Mouse (Mus musculus) bone marrow, adult 2 months (tissue): ENCODE results near the gene Cfd.

Experiments
- CTCF ChIP-seq: fragments of 200-500 bp; IDR thresholded peaks from 2 replicates; pipeline ENCODE4 v1.5.1; 2011; ENCODE audit warnings: low read length, control low read depth; ENCODE audit not compliant: control insufficient read depth, insufficient read depth
- POLR2A ChIP-seq: fragments of 200-500 bp; IDR thresholded peaks from 2 replicates; pipeline ENCODE4 v1.6.1; 2011; ENCODE audit warnings: low read depth, mild to moderate bottlenecking, control low read depth, low read length, borderline replicate concordance; ENCODE audit not compliant: control insufficient read depth

GRCm38 (mm10) chr10:79860079-79860911 lies 30.4 kb upstream of the Cfd start:
- TF ChIP-seq CTCF (no peak), POLR2A (no peak)
